Comparison of ENCODE assay signal across 8 mouse cellular contexts in the genomic region with DNA sequence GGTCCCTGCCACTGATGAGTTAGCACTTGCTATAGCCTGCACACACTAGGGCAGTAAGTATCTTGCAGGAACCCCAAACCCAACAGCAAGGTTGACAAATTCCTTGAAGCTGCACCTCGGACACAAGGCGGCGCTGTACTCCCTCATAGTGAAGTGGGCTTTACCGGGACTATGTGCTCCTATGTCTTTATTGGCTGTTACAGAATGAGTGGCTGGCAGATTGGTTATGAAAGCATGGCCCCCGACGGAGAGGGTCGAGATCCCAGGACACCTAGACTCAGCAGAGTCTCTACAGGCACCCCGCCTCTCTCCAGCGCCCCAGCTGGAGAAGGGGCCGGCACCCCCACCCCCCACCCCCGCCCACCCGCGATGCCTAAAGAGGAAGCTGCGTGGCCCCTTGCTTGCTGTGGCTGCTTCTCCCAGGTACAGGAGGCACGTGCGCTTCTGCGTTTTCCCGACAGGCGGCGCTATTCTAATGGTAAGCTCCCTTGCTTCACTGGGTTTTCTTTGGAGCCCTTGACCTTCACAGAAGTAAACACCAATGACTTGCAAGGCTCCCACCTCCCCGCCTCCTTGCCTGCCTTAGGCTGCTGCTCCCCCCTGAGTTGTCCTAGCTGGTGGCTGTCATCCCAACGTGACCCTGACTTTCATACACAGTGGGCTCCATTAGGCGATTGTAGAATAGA. TPM values are rescaled to one million over a fixed set of nuclear protein-coding genes. Genes with fewer than 3 reads are reported as not detected.
DNase-seq lines count a peak whose midpoint lies in the region; ATAC-seq and TF ChIP-seq lines count a peak whose summit lies in the region.

No protein-coding gene starts in this region.

- H3K27me3 ChIP-seq in E14TG2a.4 (ENCODE audit: insufficient read depth, low read length): no peaks in the 10 kb centered on the region
- H3K27me3 ChIP-seq in forebrain, embryonic 14.5 days (replicated peaks; ENCODE audit: control insufficient read depth, insufficient read depth, low read length): peaks cover 11% of the 10 kb centered on the region
- 0 out of 2 replicates have a peak, but pooled peaks cover 4% of the 10 kb centered on the region for H3K27me3 ChIP-seq in hindbrain, embryonic 14.5 days (ENCODE audit: control insufficient read depth, insufficient read depth, low read length)

- peak overlapping the region; percentile 51; the same call in 1 of the 2 replicates for H3K4me3 ChIP-seq in E14TG2a.4 (replicated peaks; ENCODE audit: low read length)
- H3K4me3 ChIP-seq in forebrain, embryonic 14.5 days (ENCODE audit: low read depth, low read length): no peak overlapping the region
- no peak overlapping the region for H3K4me3 ChIP-seq in hindbrain, embryonic 14.5 days (replicated peaks; ENCODE audit: low read length)

- H3K9ac ChIP-seq in forebrain, embryonic 14.5 days (ENCODE audit: low read length): no peak overlapping the region
- H3K9ac ChIP-seq in hindbrain, embryonic 14.5 days: no peak overlapping the region

- 10% methylated on average over 23 of the region's 23 CpGs for WGBS in forebrain, embryonic 14.5 days
- 13% methylated on average over 23 of the region's 23 CpGs for WGBS in hindbrain, embryonic 14.5 days

- DNase-seq in adrenal gland, adult 2 months: peak; percentile 74
- peak; percentile 73 for DNase-seq in forebrain, embryonic 14.5 days (ENCODE audit: low spot score)
- peak; percentile 54 for DNase-seq in hindbrain, embryonic 14.5 days (ENCODE audit: low spot score)
- peak; percentile 37 to 83 for DNase-seq in left cerebral cortex, postnatal 10 days (ENCODE audit: extremely low spot score in 1 of 2, low spot score in 2 of 2)
- DNase-seq in right cerebral cortex, postnatal 25 days: peak; percentile 27

- H3K4me2 ChIP-seq in forebrain, embryonic 14.5 days (ENCODE audit: low read length): peak overlapping the region; percentile 32; the same call in 1 of the 2 replicates
- H3K4me2 ChIP-seq in hindbrain, embryonic 14.5 days (replicated peaks): peak overlapping the region; percentile 34

- TF ChIP-seq CTCF in E14TG2a.4 (conservative IDR thresholded peaks at IDR 0.05; ENCODE audit: low read length): peak; percentile 81

- H3K4me1 ChIP-seq in E14TG2a.4 (replicated peaks; ENCODE audit: low read depth, low read length): peaks cover 62% of the 10 kb centered on the region
- H3K4me1 ChIP-seq in forebrain, embryonic 14.5 days (ENCODE audit: control insufficient read depth, insufficient read depth, low read length): no peaks in the 10 kb centered on the region; the same call in 1 of the 2 replicates
- no peaks in the 10 kb centered on the region for H3K4me1 ChIP-seq in hindbrain, embryonic 14.5 days (replicated peaks; ENCODE audit: control insufficient read depth, insufficient read depth, low read length)

- H3K36me3 ChIP-seq in E14TG2a.4 (ENCODE audit: insufficient read depth, low read length): no peaks in the 10 kb centered on the region
- no peaks in the 10 kb centered on the region for H3K36me3 ChIP-seq in forebrain, embryonic 14.5 days (ENCODE audit: control insufficient read depth, insufficient read depth, low read length)
- no peaks in the 10 kb centered on the region for H3K36me3 ChIP-seq in hindbrain, embryonic 14.5 days (replicated peaks; ENCODE audit: control insufficient read depth, insufficient read depth)

- peak; percentile 46; the same call in 1 of the 2 replicates for ATAC-seq in forebrain, embryonic 14.5 days
- ATAC-seq in hindbrain, embryonic 14.5 days (ENCODE audit: low FRiP score): no peak
- ATAC-seq in megakaryocyte, adult 5-6 weeks (ENCODE audit: poor library complexity, severe bottlenecking): peak; percentile 65
- no peak for ATAC-seq in inflammation-experienced regulatory T-cells, adult 6 months

- no peaks in the 10 kb centered on the region for H3K9me3 ChIP-seq in E14TG2a.4 (ENCODE audit: low read length)
- no peaks in the 10 kb centered on the region for H3K9me3 ChIP-seq in forebrain, embryonic 14.5 days (replicated peaks; ENCODE audit: control insufficient read depth, low read length)
- no peaks in the 10 kb centered on the region for H3K9me3 ChIP-seq in hindbrain, embryonic 14.5 days (ENCODE audit: control insufficient read depth, low read length)

- intact Hi-C loops in left cerebral cortex, postnatal 10 days (cut with DNase I): loop anchor here (2.0 to 5.0 kb wide), 2 partner anchors 43 to 97 kb away; no protein-coding TSS in a partner anchor

- no peak overlapping the region for H3K27ac ChIP-seq in forebrain, embryonic 14.5 days (ENCODE audit: low read depth, low read length)
- H3K27ac ChIP-seq in hindbrain, embryonic 14.5 days: no peak overlapping the region

RNA-seq across cellular contexts. Expression of a gene that starts 12.4 kb away (rescaled TPM):
- not detected for total RNA-seq in adrenal gland, adult 2 months (2021)
- not detected in 2 replicates for polyA plus RNA-seq in adrenal gland, adult 2 months (2012; rRNA removed)
- not detected in 2 replicates for polyA plus RNA-seq in forebrain, embryonic 14.5 days (2014; fragmentation: Nextera tagmentation; extraction: Ambion mirVana)
- polyA plus RNA-seq in hindbrain, embryonic 14.5 days (2014; fragmentation: Nextera tagmentation; extraction: Ambion mirVana): not detected in 2 replicates
- not detected for total RNA-seq in left cerebral cortex, postnatal 10 days (2021)
- not detected in 2 replicates for total RNA-seq in megakaryocyte, adult 5-6 weeks (2015)
- total RNA-seq in megakaryocyte, adult 5-6 weeks (2017): not detected in 2 replicates
- not detected for polyA plus RNA-seq in inflammation-experienced regulatory T-cells, adult 6 months (2017; shearing (Covaris generic))

RNA-seq across cellular contexts. Expression of a gene that starts 19.0 kb away (rescaled TPM):
- 100 to 1,000 TPM; 608 to 699 TPM for total RNA-seq in adrenal gland, adult 2 months (2021)
- polyA plus RNA-seq in adrenal gland, adult 2 months (2012; rRNA removed): 591 and 724 TPM in 2 replicates
- 108 and 131 TPM in 2 replicates for polyA plus RNA-seq in forebrain, embryonic 14.5 days (2014; fragmentation: Nextera tagmentation; extraction: Ambion mirVana)
- polyA plus RNA-seq in hindbrain, embryonic 14.5 days (2014; fragmentation: Nextera tagmentation; extraction: Ambion mirVana): 115 and 123 TPM in 2 replicates
- 10 to 100 TPM; 38.2 to 42.5 TPM for total RNA-seq in left cerebral cortex, postnatal 10 days (2021)
- 74.3 and 79.2 TPM in 2 replicates for total RNA-seq in megakaryocyte, adult 5-6 weeks (2015)
- total RNA-seq in megakaryocyte, adult 5-6 weeks (2017): 81.4 and 85.0 TPM in 2 replicates
- 10 to 100 TPM; 28.1 to 42.7 (median 29.5) TPM for polyA plus RNA-seq in inflammation-experienced regulatory T-cells, adult 6 months (2017; shearing (Covaris generic))

RNA-seq across cellular contexts. Expression of a gene that starts 19.6 kb away (rescaled TPM):
- total RNA-seq in adrenal gland, adult 2 months (2021): 100 to 1,000 TPM; 303 to 381 TPM
- polyA plus RNA-seq in adrenal gland, adult 2 months (2012; rRNA removed): 314 and 406 TPM in 2 replicates
- polyA plus RNA-seq in forebrain, embryonic 14.5 days (2014; fragmentation: Nextera tagmentation; extraction: Ambion mirVana): 18.8 and 23.8 TPM in 2 replicates
- 24.0 and 31.3 TPM in 2 replicates for polyA plus RNA-seq in hindbrain, embryonic 14.5 days (2014; fragmentation: Nextera tagmentation; extraction: Ambion mirVana)
- total RNA-seq in left cerebral cortex, postnatal 10 days (2021): 10 to 100 TPM; 15.6 to 18.6 TPM
- total RNA-seq in megakaryocyte, adult 5-6 weeks (2015): 33.4 and 35.5 TPM in 2 replicates
- total RNA-seq in megakaryocyte, adult 5-6 weeks (2017): 16.5 and 20.0 TPM in 2 replicates
- 10 to 100 TPM; 13.3 to 32.6 (median 28.4) TPM for polyA plus RNA-seq in inflammation-experienced regulatory T-cells, adult 6 months (2017; shearing (Covaris generic))

Comparison
In these comparisons a context has a peak if more than half of its experiments do, and no peak if none do; other contexts are left out.
1. ATAC-seq: peak in forebrain, embryonic 14.5 days (single experiment) and megakaryocyte, adult 5-6 weeks (single experiment); none in hindbrain, embryonic 14.5 days (single experiment) and inflammation-experienced regulatory T-cells, adult 6 months (single experiment).
2. Peak in every context shown above with its lines, with median percentiles within 50 percentile points of each other: DNase-seq.